Mouse (Mus musculus) cerebellum, adult 9-11 months (tissue): ENCODE results near the gene Trir.

Experiments used
- DNase-seq: peaks from one replicate; pipeline ENCODE4 v3.0.0; 2022

The Trir gene

GRCm38 (mm10) chr8:85026670-85027515 lies at the start of gene Trir:
TSS of gene Trir (plus strand) at chr8:85026823.
- DNase-seq: peak; percentile 98

GRCm38 (mm10) chr8:84977435-84978247 lies 49.0 kb upstream of the Trir start:
- DNase-seq: peak; percentile 80

GRCm38 (mm10) chr8:84978248-84978940 lies 48.2 kb upstream of the Trir start, which contains the start of gene Junb:
TSS of gene Junb (minus strand) at chr8:84978718.
- peak; percentile 94 for DNase-seq

GRCm38 (mm10) chr8:84979599-84980421 lies 46.8 kb upstream of the Trir start:
- DNase-seq: peak; percentile 91

GRCm38 (mm10) chr8:84980622-84981358 lies 45.8 kb upstream of the Trir start:
- peak; percentile 76 for DNase-seq

- DNase-seq: peak; percentile 60
Measured at GRCm38 (mm10) chr8:84981644-84982498, 44.8 kb upstream of the Trir start.

- peak; percentile 31 for DNase-seq
Measured at GRCm38 (mm10) chr8:84982499-84983011, 44.1 kb upstream of the Trir start.

GRCm38 (mm10) chr8:84984294-84985048 lies 42.2 kb upstream of the Trir start:
- peak; percentile 66 for DNase-seq

GRCm38 (mm10) chr8:84985049-84985683 lies 41.5 kb upstream of the Trir start:
- DNase-seq: no peak

- DNase-seq: peak; percentile 95
Measured at GRCm38 (mm10) chr8:84985684-84986378, 40.8 kb upstream of the Trir start.

- no peak for DNase-seq
Measured at GRCm38 (mm10) chr8:84986379-84986945, 40.2 kb upstream of the Trir start.

GRCm38 (mm10) chr8:84987388-84987787 lies 39.2 kb upstream of the Trir start:
- DNase-seq: no peak

- DNase-seq: peak; percentile 68
Measured at GRCm38 (mm10) chr8:84987903-84988302, 38.7 kb upstream of the Trir start.

GRCm38 (mm10) chr8:84989311-84989731 lies 37.3 kb upstream of the Trir start:
- DNase-seq: peak; percentile 79

- DNase-seq: peak; percentile 90
Measured at GRCm38 (mm10) chr8:84989810-84990209, 36.8 kb upstream of the Trir start.

GRCm38 (mm10) chr8:84990349-84990748 lies 36.3 kb upstream of the Trir start, which contains the start of gene Hook2:
TSS of gene Hook2 (plus strand) at chr8:84990603.
- peak; percentile 97 for DNase-seq

- peak; percentile 88 for DNase-seq
Measured at GRCm38 (mm10) chr8:84990836-84991235, 35.8 kb upstream of the Trir start.

- DNase-seq: peak; percentile 32
Measured at GRCm38 (mm10) chr8:84994375-84994774, 32.2 kb upstream of the Trir start.
